Mouse (Mus musculus) liver, embryonic 14.5 days (tissue): ENCODE measurements around the gene Cdyl2.

ENCODE experiments used
- CTCF ChIP-seq: IDR thresholded peaks from 2 replicates; pipeline ENCODE4 v1.5.1; 2016; ENCODE audit warnings: antibody characterized with exemption, low read depth, control low read depth
- EP300 ChIP-seq: IDR thresholded peaks from 2 replicates; pipeline ENCODE4 v1.6.1; 2016; ENCODE audit warnings: antibody characterized with exemption, low read depth

DNA sequence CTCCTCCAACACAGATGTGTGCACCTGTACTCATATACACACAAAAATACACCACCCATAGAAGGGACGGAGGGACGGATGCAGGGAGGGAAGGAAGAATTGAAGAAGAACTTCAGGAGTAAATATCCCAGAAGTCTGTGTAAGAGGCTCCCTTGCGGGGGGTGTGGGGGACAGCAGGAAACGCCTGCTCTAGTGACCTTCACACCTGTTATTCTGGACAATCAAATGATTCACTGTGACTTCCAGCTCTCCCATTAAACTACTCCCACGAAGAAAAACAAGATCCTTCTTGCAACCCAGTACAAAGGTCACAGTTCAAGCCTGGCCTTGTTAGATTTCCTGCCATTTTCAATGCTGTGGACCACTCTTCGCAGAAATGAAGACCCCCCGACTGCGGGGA is 47.8 kb upstream of the Cdyl2 start:
- no peak for TF ChIP-seq CTCF
- no peak for TF ChIP-seq EP300
